Mouse (Mus musculus) thymus, adult 2 months (tissue): ENCODE measurements at regions not wholly inside any gene's neighbourhood (a gene's known extent, or its start where the extent isn't known, plus 50 kb on each side); places are given as distances from the start of the nearest gene placed in this dataset.
A peak's percentile ranks its signal among the peaks of the same experiment; 100 is the strongest.

Experiments
- CTCF ChIP-seq: fragments of 200-500 bp; IDR thresholded peaks from 2 replicates; pipeline ENCODE4 v1.5.1; 2012; ENCODE audit warnings: mild to moderate bottlenecking, control low read depth, low read length, moderate library complexity, borderline replicate concordance; ENCODE audit not compliant: control insufficient read depth, poor library complexity, insufficient read depth; ENCODE audit errors: extremely low read depth
- POLR2A ChIP-seq: fragments of 200-500 bp; IDR thresholded peaks from 2 replicates; pipeline ENCODE4 v1.6.1; 2012; ENCODE audit warnings: mild to moderate bottlenecking, low read length, control low read depth, moderate library complexity; ENCODE audit not compliant: control insufficient read depth, poor library complexity, insufficient read depth; ENCODE audit errors: extremely low read depth

DNA sequence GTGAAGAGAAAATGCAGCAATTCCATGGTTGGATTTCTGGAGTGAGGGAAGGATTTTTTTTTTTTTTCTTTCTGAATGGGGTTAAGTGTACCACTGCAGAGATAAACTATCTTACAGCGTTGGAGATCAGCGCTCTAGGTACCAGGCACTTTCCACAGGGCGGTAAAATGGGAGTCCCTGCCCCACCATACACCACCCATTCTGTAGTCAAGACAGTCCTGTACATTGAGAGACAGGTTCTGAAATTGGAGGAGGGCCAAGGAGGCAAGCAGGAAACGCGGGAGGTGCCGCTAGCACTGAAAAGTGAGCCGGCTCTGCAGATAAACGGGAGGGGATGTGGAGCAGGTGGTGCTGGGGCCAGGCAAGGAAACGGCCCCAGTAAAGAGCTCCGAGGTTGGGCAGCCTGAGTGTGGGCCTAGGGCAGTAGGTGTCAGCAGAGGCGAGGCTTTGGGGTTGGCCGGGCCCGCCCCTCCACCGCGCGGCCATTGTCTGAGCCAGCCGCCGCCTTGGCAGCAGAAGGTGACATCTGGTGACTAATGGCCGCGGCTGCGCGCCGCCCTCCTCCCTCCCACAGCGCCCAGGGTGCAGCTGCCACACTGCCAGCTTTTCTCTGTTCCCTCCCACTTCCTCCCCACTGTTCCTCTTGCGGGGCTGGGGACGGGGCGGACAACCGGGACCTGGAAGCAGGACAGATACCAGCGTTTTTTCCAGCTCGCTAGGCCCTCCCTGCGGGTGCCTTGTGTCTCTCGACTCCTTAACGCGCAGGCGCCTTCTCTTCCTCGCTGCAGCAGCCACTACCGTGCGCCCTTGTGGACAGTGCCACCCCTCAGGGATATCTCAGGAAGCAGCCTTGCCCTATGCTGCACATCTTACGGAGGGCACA lies 292.1 kb downstream of the Rps24 start:
- TF ChIP-seq CTCF (no peak), POLR2A (0 out of 2 replicates have a peak, but pooled peaks have one; percentile 16)
